Mouse (Mus musculus) kidney, embryonic 16.5 days (tissue): ENCODE data around the gene Smok2b. TPM values are rescaled to one million over a fixed set of nuclear protein-coding genes. Genes with fewer than 3 reads are reported as not detected.
"Not testable (repeated sequence)": the region's sequence is repeated elsewhere in the genome, so short reads cannot be mapped to it uniquely, and the experiment has no call there.

Experiments
- ATAC-seq: fragments of 200-750 bp; cut with Nextera tagmentation; 2 replicates; pipeline ENCODE4 v1.8.0; 2017; ENCODE audit warnings: moderate TSS enrichment; ENCODE audit not compliant: low FRiP score, low TSS enrichment
- H3K27ac ChIP-seq: fragments of 300-500 bp; sonication (generic); 2 replicates; pipeline ENCODE4 v1.5.1; 2014; ENCODE audit warnings: low read length
- H3K27me3 ChIP-seq: fragments of 300-500 bp; sonication (generic); 2 replicates; pipeline ENCODE4 v1.6.1; 2014; ENCODE audit warnings: low read length, control low read depth, mixed read lengths; ENCODE audit not compliant: insufficient read depth
- H3K36me3 ChIP-seq: fragments of 300-500 bp; sonication (generic); 2 replicates; pipeline ENCODE4 v1.6.1; 2014; ENCODE audit warnings: low read length, control low read depth, mixed read lengths; ENCODE audit not compliant: insufficient read depth
- H3K4me1 ChIP-seq: fragments of 300-500 bp; sonication (generic); 2 replicates; pipeline ENCODE4 v1.6.1; 2014; ENCODE audit warnings: low read length, control low read depth, mixed read lengths; ENCODE audit not compliant: insufficient read depth
- H3K4me2 ChIP-seq: fragments of 300-500 bp; sonication (generic); replicated peaks from 2 replicates; pipeline ENCODE4 v1.6.1; 2014; ENCODE audit warnings: low read depth, low read length
- H3K4me3 ChIP-seq: fragments of 300-500 bp; sonication (generic); 2 replicates; pipeline ENCODE4 v1.5.1; 2014; ENCODE audit warnings: mild to moderate bottlenecking, low read length
- H3K9ac ChIP-seq: fragments of 300-500 bp; sonication (generic); replicated peaks from 2 replicates; pipeline ENCODE4 v1.6.1; 2014; ENCODE audit warnings: low read length
- H3K9me3 ChIP-seq: fragments of 300-500 bp; sonication (generic); 2 replicates; pipeline ENCODE4 v1.6.1; 2016; ENCODE audit warnings: low read length, control low read depth
- WGBS: fragments of 180-500 bp; shearing (Covaris S2); extraction: QIAGEN DNeasy Blood & Tissue Kit; methylation state at CpG from one replicate; pipeline ENCODE4 v1.1.7; 2014; 5-methylcytosine and 5-hydroxymethylcytosine counted together
- polyA plus RNA-seq: library from polyadenylated mRNA; unstranded; fragments of >200 nt; fragmentation: Nextera tagmentation; extraction: Ambion mirVana; gene quantifications from 2 replicates; pipeline ENCODE4 v1.2.1, GENCODE M21; 2015

Smok2b gene
- polyA plus RNA-seq, 1 experiment from 2014 or later: not detected

DNA sequence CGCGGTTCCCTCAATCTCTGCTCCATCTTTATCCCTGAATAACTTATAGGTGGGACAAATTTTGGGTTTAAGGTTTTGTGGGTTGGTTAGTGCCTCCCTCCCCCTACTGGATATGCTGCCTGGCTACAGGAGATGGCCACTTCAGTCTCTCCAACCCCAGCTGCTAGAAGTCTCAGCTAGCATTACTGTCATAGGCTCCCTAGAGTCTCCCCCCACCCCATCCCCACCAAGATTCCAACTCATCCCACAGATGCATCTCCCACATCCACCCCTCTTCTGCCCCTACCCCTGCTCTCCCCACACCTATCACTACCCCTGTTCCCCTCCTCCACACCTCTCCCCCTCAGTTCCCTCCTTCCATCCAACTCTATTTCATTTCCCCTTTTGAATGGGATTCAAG is 8.1 kb upstream of the Smok2b start:
- not testable (repeated sequence) for H3K4me3 ChIP-seq, H3K4me1 ChIP-seq, H3K9ac ChIP-seq, ATAC-seq, H3K36me3 ChIP-seq, H3K27ac ChIP-seq, H3K27me3 ChIP-seq, H3K4me2 ChIP-seq
- WGBS: 83% methylated on average over 2 of the region's 2 CpGs
- H3K9me3 ChIP-seq: peaks cover 78% of the 10 kb centered on the region

DNA sequence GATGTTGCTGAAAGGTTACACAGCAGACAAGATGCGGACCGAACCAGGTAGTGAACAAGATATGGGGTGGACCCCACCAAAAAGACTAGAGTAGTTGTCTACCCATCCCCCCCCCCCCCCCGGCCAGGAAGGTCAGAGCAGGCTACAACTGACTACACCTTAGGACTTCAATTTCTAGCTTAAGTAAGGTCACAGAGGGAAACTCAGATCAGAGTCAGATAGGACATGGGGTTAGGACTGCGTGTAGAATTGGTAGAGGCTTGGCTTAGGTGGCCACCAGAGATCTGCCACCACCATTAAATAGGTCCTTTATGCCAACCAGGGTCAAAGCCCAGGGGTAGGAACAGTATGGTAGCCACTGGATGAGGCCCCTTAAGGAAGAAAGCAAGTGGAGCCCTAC is 9.4 kb downstream of the Smok2b start:
- 93% methylated on average over 4 of the region's 4 CpGs for WGBS
- H3K36me3 ChIP-seq, H3K9ac ChIP-seq, H3K4me3 ChIP-seq, H3K4me2 ChIP-seq, H3K4me1 ChIP-seq, H3K27ac ChIP-seq, H3K27me3 ChIP-seq: not testable (repeated sequence)
- ATAC-seq: peak; percentile 60; the same call in 1 of the 2 replicates
- peaks cover 46% of the 10 kb centered on the region for H3K9me3 ChIP-seq

DNA sequence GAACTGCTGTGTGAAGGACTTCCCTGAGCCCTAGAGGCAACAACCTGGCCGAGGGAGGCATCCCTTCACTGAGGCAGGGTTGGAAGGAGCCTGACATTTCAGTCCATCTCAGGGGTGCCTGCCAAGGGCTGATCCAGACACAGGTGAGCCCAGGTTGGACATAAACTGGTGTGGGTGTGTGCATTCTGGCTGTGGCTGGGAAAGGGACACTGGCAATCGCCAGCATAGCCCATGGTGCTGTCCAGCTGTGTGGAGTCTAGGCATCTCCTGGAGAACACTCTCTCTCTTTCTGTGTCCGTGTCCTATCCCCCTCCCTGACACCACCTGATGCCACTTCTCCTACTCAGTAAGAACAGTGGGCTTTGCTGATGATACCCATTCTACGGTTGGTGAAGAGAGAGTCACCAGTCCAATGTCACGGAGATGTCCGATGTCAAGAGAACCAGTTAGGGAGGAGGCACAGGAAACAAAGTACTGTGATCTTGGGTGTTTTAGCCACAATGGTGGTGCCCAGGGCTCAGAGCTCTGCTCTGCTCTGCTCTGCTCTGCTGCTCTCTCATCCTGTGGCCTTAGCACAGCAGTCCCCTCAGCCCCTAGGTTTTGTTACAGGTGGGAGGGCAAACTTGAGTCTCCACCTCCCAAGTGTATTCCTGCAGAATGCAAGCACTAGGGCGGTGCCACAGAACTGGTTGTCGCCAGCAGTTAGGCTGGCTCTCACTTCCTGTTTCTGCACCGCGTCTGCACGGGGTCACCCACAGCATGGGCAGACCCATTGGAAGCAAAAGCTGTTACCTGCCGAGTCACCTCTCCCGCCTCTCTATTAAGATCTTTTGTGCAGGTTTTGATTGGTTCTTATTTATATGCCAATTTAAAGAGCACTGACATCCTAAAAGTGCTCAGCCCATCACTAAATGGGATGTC is 11.0 kb downstream of the Smok2b start:
- not testable (repeated sequence) for ATAC-seq, H3K27ac ChIP-seq, H3K4me2 ChIP-seq, H3K4me1 ChIP-seq, H3K9ac ChIP-seq, H3K36me3 ChIP-seq, H3K27me3 ChIP-seq, H3K4me3 ChIP-seq
- 87% methylated on average over 7 of the region's 13 CpGs for WGBS
- H3K9me3 ChIP-seq: peaks cover 32% of the 10 kb centered on the region

DNA sequence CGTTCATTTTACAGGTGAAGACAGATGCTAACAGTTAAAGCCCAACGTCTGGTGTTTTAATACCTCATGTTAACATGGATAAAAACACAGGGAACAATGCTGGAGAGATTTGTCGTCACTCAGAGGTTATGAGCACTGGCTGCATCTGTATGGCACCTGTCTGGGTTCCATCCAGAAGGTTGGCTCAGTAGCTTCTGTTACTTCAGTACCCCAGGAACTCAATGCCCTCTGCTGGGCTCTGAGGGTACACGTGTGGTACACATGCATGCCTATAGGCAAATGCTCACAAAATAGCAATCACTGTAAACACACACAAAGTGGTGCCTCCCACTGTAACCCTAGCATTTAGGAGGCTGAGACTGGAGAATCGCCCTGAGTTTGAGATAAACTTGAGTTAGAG is 24.7 kb downstream of the Smok2b start:
- not testable (repeated sequence) for H3K9me3 ChIP-seq, H3K27me3 ChIP-seq, H3K36me3 ChIP-seq, H3K9ac ChIP-seq, H3K4me1 ChIP-seq, H3K4me3 ChIP-seq, H3K27ac ChIP-seq, H3K4me2 ChIP-seq, ATAC-seq
- WGBS: 72% methylated on average over 1 of the region's 5 CpGs

Other genes with a start within 250 kb of the Smok2b start
- 124 and 135 TPM in 2 replicates for gene Wtap, start 236.1 kb upstream of the Smok2b start, polyA plus RNA-seq
- gene Sod2, start 223.4 kb upstream of the Smok2b start, polyA plus RNA-seq: 178 and 179 TPM in 2 replicates
- not detected in 2 replicates for gene Gpr31b, start 178.0 kb upstream of the Smok2b start, polyA plus RNA-seq
- gene Tcp10b, start 169.2 kb upstream of the Smok2b start, polyA plus RNA-seq: 0.09 TPM in 1 of 2 replicates, not detected in the other
- 0.10 TPM in 1 of 2 replicates, not detected in the other for gene Unc93a, start 98.4 kb upstream of the Smok2b start, polyA plus RNA-seq
- gene Smok2a, start 9.1 kb upstream of the Smok2b start, polyA plus RNA-seq: not detected in 2 replicates
- not detected in 2 replicates for gene Tcp10c, start 124.3 kb downstream of the Smok2b start, polyA plus RNA-seq